Mouse (Mus musculus): Measurements from ENCODE around the gene Gm7579. TPM values are rescaled to one million over a fixed set of nuclear protein-coding genes. Genes with fewer than 3 reads are reported as not detected.

The Gm7579 gene
- total RNA-seq, 4 experiments from 2014 or later = not detected

Other genes starting within 250 kb of the Gm7579 start
- 10 to 100 TPM; 32.6 to 34.9 (median 33.7) TPM for gene Mob2, start 150.8 kb upstream of the Gm7579 start, total RNA-seq (2022)
- gene Dusp8, start 116.0 kb upstream of the Gm7579 start, total RNA-seq (2022) = 100 to 1,000 TPM; 127 to 151 (median 133) TPM
- not detected for gene Gm45618, start 91.1 kb upstream of the Gm7579 start, total RNA-seq (2022)
- not detected for gene Gm39115, start 75.8 kb upstream of the Gm7579 start, total RNA-seq (2022)
- not detected for gene Gm45337, start 67.3 kb upstream of the Gm7579 start, total RNA-seq (2022)
- gene Gm29735, start 54.7 kb upstream of the Gm7579 start, total RNA-seq (2022) = not detected
- gene Gm4553, start 46.1 kb upstream of the Gm7579 start, total RNA-seq (2022) = not detected
- not detected for gene Krtap5-2, start 35.9 kb upstream of the Gm7579 start, total RNA-seq (2022)
- not detected for gene Gm10153, start 21.5 kb upstream of the Gm7579 start, total RNA-seq (2022)
- not detected for gene Krtap5-3, start 10.5 kb upstream of the Gm7579 start, total RNA-seq (2022)
- not detected for gene Krtap5-5, start 18.1 kb downstream of the Gm7579 start, total RNA-seq (2022)
- gene Gm40460, start 29.2 kb downstream of the Gm7579 start, total RNA-seq (2022) = not detected
- not detected for gene Gm2431, start 46.5 kb downstream of the Gm7579 start, total RNA-seq (2022)
- not detected for gene Gm4559, start 62.5 kb downstream of the Gm7579 start, total RNA-seq (2022)
- not detected for gene Krtap5-1, start 85.3 kb downstream of the Gm7579 start, total RNA-seq (2022)
- gene Krtap5-4, start 91.7 kb downstream of the Gm7579 start, total RNA-seq (2022) = not detected
- gene Ifitm10, start 161.9 kb downstream of the Gm7579 start, total RNA-seq (2022) = 10 to 100 TPM; 30.9 to 34.5 (median 31.7) TPM
- gene Gm49369, start 170.8 kb downstream of the Gm7579 start, total RNA-seq (2022) = 10 to 100 TPM in 2 of 4 experiments, 1 to 10 TPM in 1, not detected in 1; 2.2 to 24.0 (median 19.7) TPM
- gene Ctsd, start 176.2 kb downstream of the Gm7579 start, total RNA-seq (2022) = 1,000 to 10,000 TPM in 1 of 4 experiments, 100 to 1,000 TPM in 3; 328 to 1,203 (median 591) TPM
- gene Syt8, start 223.0 kb downstream of the Gm7579 start, total RNA-seq (2022) = not detected
- gene Tnni2, start 229.9 kb downstream of the Gm7579 start, total RNA-seq (2022) = 1 to 10 TPM; 1.9 to 9.6 (median 5.2) TPM
- 10 to 100 TPM; 10.8 to 18.8 (median 13.9) TPM for gene Lsp1, start 248.9 kb downstream of the Gm7579 start, total RNA-seq (2022)

Data from left cerebral cortex, adult 8-10 months (tissue).